Mouse (Mus musculus) lung, postnatal 10 days (tissue): Measurements from ENCODE around the gene Wnk2.

ENCODE experiments used
- DNase-seq: peaks from one replicate; pipeline ENCODE4 v3.0.0; 2021

Wnk2 gene

GRCm38 (mm10) chr13:49147858-49148226, at the start of gene Wnk2:
Wnk2 (minus strand) TSS chr13:49148014.
- DNase-seq, result peak; percentile 52

- DNase-seq, result no peak
Observed at GRCm38 (mm10) chr13:49196766-49197165, 49.0 kb upstream of the Wnk2 start.

GRCm38 (mm10) chr13:49196211-49196610, 48.4 kb upstream of the Wnk2 start:
- no peak for DNase-seq

GRCm38 (mm10) chr13:49195651-49196050, 47.8 kb upstream of the Wnk2 start:
- DNase-seq, result no peak

GRCm38 (mm10) chr13:49194811-49195210, 47.0 kb upstream of the Wnk2 start:
- no peak for DNase-seq

GRCm38 (mm10) chr13:49193650-49194049, 45.8 kb upstream of the Wnk2 start:
- no peak for DNase-seq

GRCm38 (mm10) chr13:49192156-49192855, 44.5 kb upstream of the Wnk2 start:
- DNase-seq, result no peak

GRCm38 (mm10) chr13:49191673-49192035, 43.8 kb upstream of the Wnk2 start:
- DNase-seq, result no peak

GRCm38 (mm10) chr13:49190876-49191672, 43.3 kb upstream of the Wnk2 start:
- no peak for DNase-seq

GRCm38 (mm10) chr13:49189970-49190870, 42.4 kb upstream of the Wnk2 start:
- peak; percentile 82 for DNase-seq

- no peak for DNase-seq
Observed at GRCm38 (mm10) chr13:49188966-49189360, 41.1 kb upstream of the Wnk2 start.

GRCm38 (mm10) chr13:49188219-49188965, 40.6 kb upstream of the Wnk2 start:
- DNase-seq, result peak; percentile 31

GRCm38 (mm10) chr13:49187288-49188218, 39.7 kb upstream of the Wnk2 start, which contains the start of gene Ninj1:
Ninj1 (plus strand) TSS chr13:49187485.
- peak; percentile 87 for DNase-seq

GRCm38 (mm10) chr13:49186798-49187287, 39.0 kb upstream of the Wnk2 start:
- DNase-seq, result no peak

GRCm38 (mm10) chr13:49183646-49184045, 35.8 kb upstream of the Wnk2 start:
- peak; percentile 58 for DNase-seq

GRCm38 (mm10) chr13:49183161-49183560, 35.3 kb upstream of the Wnk2 start:
- no peak for DNase-seq

- DNase-seq, result no peak
Observed at GRCm38 (mm10) chr13:49181411-49181984, 33.7 kb upstream of the Wnk2 start.

- no peak for DNase-seq
Observed at GRCm38 (mm10) chr13:49180691-49181090, 32.9 kb upstream of the Wnk2 start.

- DNase-seq, result no peak
Observed at GRCm38 (mm10) chr13:49180274-49180673, 32.5 kb upstream of the Wnk2 start.

GRCm38 (mm10) chr13:49178839-49179585, 31.2 kb upstream of the Wnk2 start:
- DNase-seq, result peak; percentile 84
